Mouse (Mus musculus) forebrain, embryonic 11.5 days (tissue): ENCODE results near the gene Rcvrn. TPM values are rescaled to one million over a fixed set of nuclear protein-coding genes. Genes with fewer than 3 reads are reported as not detected.

Experiments
- ATAC-seq: fragments of 200-750 bp; cut with Nextera tagmentation; replicated peaks from 2 replicates; pipeline ENCODE4 v1.8.0; 2017; ENCODE audit warnings: moderate TSS enrichment; ENCODE audit not compliant: low FRiP score
- DNase-seq: peaks from one replicate; pipeline ENCODE4 v3.0.0-alpha.2; 2017; ENCODE audit warnings: low spot score
- H3K27ac ChIP-seq: fragments of 300-500 bp; sonication (generic); 2 replicates; pipeline ENCODE4 v1.5.1; 2014; ENCODE audit warnings: low read depth, low read length
- H3K27me3 ChIP-seq: fragments of 300-500 bp; sonication (generic); 2 replicates; pipeline ENCODE4 v1.6.1; 2014; ENCODE audit warnings: mild to moderate bottlenecking, low read length, mixed read lengths; ENCODE audit not compliant: control insufficient read depth, insufficient read depth
- H3K36me3 ChIP-seq: fragments of 300-500 bp; sonication (generic); 2 replicates; pipeline ENCODE4 v1.6.1; 2014; ENCODE audit warnings: mild to moderate bottlenecking, low read length, moderate library complexity, mixed read lengths; ENCODE audit not compliant: control insufficient read depth, insufficient read depth
- H3K4me1 ChIP-seq: fragments of 300-500 bp; sonication (generic); replicated peaks from 2 replicates; pipeline ENCODE4 v1.6.1; 2014; ENCODE audit warnings: low read length, mixed read lengths; ENCODE audit not compliant: control insufficient read depth, insufficient read depth
- H3K4me2 ChIP-seq: fragments of 300-500 bp; sonication (generic); 2 replicates; pipeline ENCODE4 v1.6.1; 2014; ENCODE audit warnings: low read depth, mild to moderate bottlenecking, low read length, moderate library complexity, mixed read lengths; ENCODE audit not compliant: severe bottlenecking
- H3K4me3 ChIP-seq: fragments of 300-500 bp; sonication (generic); 2 replicates; pipeline ENCODE4 v1.5.1; 2014; ENCODE audit warnings: low read depth, low read length
- H3K9ac ChIP-seq: fragments of 300-500 bp; sonication (generic); 2 replicates; pipeline ENCODE4 v1.6.1; 2014; ENCODE audit warnings: low read length
- H3K9me3 ChIP-seq: fragments of 300-500 bp; sonication (generic); 2 replicates; pipeline ENCODE4 v1.6.1; 2016; ENCODE audit warnings: low read length, mixed read lengths; ENCODE audit not compliant: control insufficient read depth
- WGBS: fragments of 180-500 bp; shearing (Covaris S2); extraction: QIAGEN DNeasy Blood & Tissue Kit; methylation state at CpG from one replicate; pipeline ENCODE4 v1.1.7; 2014; 5-methylcytosine and 5-hydroxymethylcytosine counted together
- polyA plus RNA-seq: library from polyadenylated mRNA; unstranded; fragments of >200 nt; fragmentation: Nextera tagmentation; extraction: Ambion mirVana; gene quantifications from 2 replicates; pipeline ENCODE4 v1.2.1, GENCODE M21; 2014

The Rcvrn gene
- polyA plus RNA-seq, 1 experiment from 2014 or later = not detected

GRCm38 (mm10) chr11:67679930-67680329 is 15.2 kb upstream of the Rcvrn start:
- H3K9me3 ChIP-seq = no peaks in the 10 kb centered on the region
- H3K27ac ChIP-seq = no peak overlapping the region
- no peak overlapping the region for H3K4me2 ChIP-seq

GRCm38 (mm10) chr11:67681871-67682270 is 13.3 kb upstream of the Rcvrn start:
- no peak for DNase-seq
- H3K4me3 ChIP-seq = no peak overlapping the region
- no peaks in the 10 kb centered on the region for H3K27me3 ChIP-seq
- no peak overlapping the region for H3K4me2 ChIP-seq
- H3K4me1 ChIP-seq = no peaks in the 10 kb centered on the region
- no peaks in the 10 kb centered on the region for H3K36me3 ChIP-seq
- no peak overlapping the region for H3K9ac ChIP-seq
- ATAC-seq = no peak
- WGBS = 72% methylated on average over 3 of the region's 3 CpGs
- no peak overlapping the region for H3K27ac ChIP-seq
- no peaks in the 10 kb centered on the region for H3K9me3 ChIP-seq

More at GRCm38 (mm10) chr11:67679930-67680329, 15.2 kb upstream of the Rcvrn start:
- no peak for DNase-seq
- no peak for ATAC-seq
- no peaks in the 10 kb centered on the region for H3K27me3 ChIP-seq
- no peak overlapping the region for H3K4me3 ChIP-seq
- no peak overlapping the region for H3K9ac ChIP-seq
- no peaks in the 10 kb centered on the region for H3K36me3 ChIP-seq
- WGBS = 94% methylated on average over 2 of the region's 2 CpGs
- H3K4me1 ChIP-seq = no peaks in the 10 kb centered on the region

- no peak for DNase-seq
- Histone ChIP-seq H3K27me3 (no peaks in the 10 kb centered on the region), H3K4me3 (no peak overlapping the region), H3K4me1 (no peaks in the 10 kb centered on the region), H3K36me3 (no peaks in the 10 kb centered on the region), H3K4me2 (no peak overlapping the region), H3K9ac (no peak overlapping the region), H3K9me3 (no peaks in the 10 kb centered on the region), H3K27ac (no peak overlapping the region)
- 63% methylated on average over 2 of the region's 2 CpGs for WGBS
- ATAC-seq = no peak
These were observed 9.0 kb upstream of the Rcvrn start for GRCm38 (mm10) chr11:67686109-67686508.

- Histone ChIP-seq H3K4me3 (no peak overlapping the region), H3K9ac (no peak overlapping the region), H3K27me3 (no peaks in the 10 kb centered on the region), H3K36me3 (no peaks in the 10 kb centered on the region), H3K27ac (no peak overlapping the region), H3K9me3 (no peaks in the 10 kb centered on the region), H3K4me2 (no peak overlapping the region), H3K4me1 (no peaks in the 10 kb centered on the region)
- no peak for DNase-seq
- WGBS = 92% methylated on average over 4 of the region's 4 CpGs
- no peak for ATAC-seq
These were observed 17.9 kb downstream of the Rcvrn start for GRCm38 (mm10) chr11:67712976-67713375.

GRCm38 (mm10) chr11:67715382-67715781 is 20.3 kb downstream of the Rcvrn start:
- ATAC-seq = no peak
- H3K27me3 ChIP-seq = no peaks in the 10 kb centered on the region

GRCm38 (mm10) chr11:67721485-67721884 is 26.4 kb downstream of the Rcvrn start:
- Histone ChIP-seq H3K9ac (no peak overlapping the region), H3K27ac (no peak overlapping the region)
- no peak for ATAC-seq

More at GRCm38 (mm10) chr11:67715382-67715781, 20.3 kb downstream of the Rcvrn start:
- Histone ChIP-seq H3K36me3 (no peaks in the 10 kb centered on the region), H3K4me2 (no peak overlapping the region), H3K4me3 (no peak overlapping the region), H3K4me1 (no peaks in the 10 kb centered on the region), H3K9ac (no peak overlapping the region), H3K9me3 (no peaks in the 10 kb centered on the region), H3K27ac (no peak overlapping the region)
- no peak for DNase-seq
- 81% methylated on average over 4 of the region's 4 CpGs for WGBS

GRCm38 (mm10) chr11:67722399-67723156 is 27.5 kb downstream of the Rcvrn start:
- no peaks in the 10 kb centered on the region for H3K27me3 ChIP-seq
- no peaks in the 10 kb centered on the region for H3K9me3 ChIP-seq
- no peak overlapping the region for H3K4me3 ChIP-seq
- H3K27ac ChIP-seq = no peak overlapping the region
- H3K4me1 ChIP-seq = no peaks in the 10 kb centered on the region
- H3K4me2 ChIP-seq = no peak overlapping the region
- no peak overlapping the region for H3K9ac ChIP-seq
- no peaks in the 10 kb centered on the region for H3K36me3 ChIP-seq
- DNase-seq (no peak), ATAC-seq (no peak)
- WGBS = 73% methylated on average over 7 of the region's 7 CpGs

More at GRCm38 (mm10) chr11:67721485-67721884, 26.4 kb downstream of the Rcvrn start:
- Histone ChIP-seq H3K4me2 (no peak overlapping the region), H3K9me3 (no peaks in the 10 kb centered on the region), H3K36me3 (no peaks in the 10 kb centered on the region), H3K4me1 (no peaks in the 10 kb centered on the region), H3K4me3 (no peak overlapping the region), H3K27me3 (no peaks in the 10 kb centered on the region)
- 88% methylated on average over 5 of the region's 5 CpGs for WGBS
- DNase-seq = no peak

GRCm38 (mm10) chr11:67723231-67724013 is 28.3 kb downstream of the Rcvrn start:
- DNase-seq = no peak
- Histone ChIP-seq H3K27me3 (no peaks in the 10 kb centered on the region), H3K9ac (no peak overlapping the region), H3K9me3 (no peaks in the 10 kb centered on the region), H3K4me2 (no peak overlapping the region), H3K4me3 (no peak overlapping the region), H3K4me1 (no peaks in the 10 kb centered on the region), H3K36me3 (no peaks in the 10 kb centered on the region), H3K27ac (no peak overlapping the region)
- 78% methylated on average over 8 of the region's 8 CpGs for WGBS
- ATAC-seq = no peak
